Mouse (Mus musculus): ENCODE data around the gene Hist1h3f.

DNA sequence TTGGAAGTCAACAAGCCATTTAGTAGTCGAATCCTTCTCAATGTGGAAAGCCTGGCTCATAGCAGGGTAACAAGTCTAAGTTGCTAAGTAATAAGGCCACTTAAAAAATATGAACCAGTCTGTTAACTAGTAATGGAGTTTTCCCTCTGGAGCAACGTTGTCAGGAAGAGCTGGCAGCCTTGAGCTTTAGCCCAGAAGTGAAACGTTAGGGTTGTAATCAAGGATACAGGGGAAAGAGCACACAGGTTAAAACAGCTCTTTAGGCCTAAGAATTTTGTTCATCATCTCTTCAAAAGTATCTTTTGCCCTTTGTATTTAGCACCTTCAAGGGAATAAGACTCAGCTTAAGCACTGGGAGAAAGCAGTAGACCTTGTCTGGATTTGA, 6.9 kb downstream of the Hist1h3f start:
- TF ChIP-seq CTCF (IDR thresholded peaks at IDR 0.05; ENCODE audit: low read depth) (no peak), EP300 (IDR thresholded peaks at IDR 0.05; ENCODE audit: low read depth) (no peak)
